Mouse (Mus musculus): ENCODE measurements around the gene Dnajc21. TPM values are rescaled to one million over a fixed set of nuclear protein-coding genes. Genes with fewer than 3 reads are reported as not detected.

The Dnajc21 gene
- polyA plus RNA-seq (2012; fragmentation: generic; extraction: Trizol), result 1 to 10 TPM; 2.3 to 5.5 TPM

DNA sequence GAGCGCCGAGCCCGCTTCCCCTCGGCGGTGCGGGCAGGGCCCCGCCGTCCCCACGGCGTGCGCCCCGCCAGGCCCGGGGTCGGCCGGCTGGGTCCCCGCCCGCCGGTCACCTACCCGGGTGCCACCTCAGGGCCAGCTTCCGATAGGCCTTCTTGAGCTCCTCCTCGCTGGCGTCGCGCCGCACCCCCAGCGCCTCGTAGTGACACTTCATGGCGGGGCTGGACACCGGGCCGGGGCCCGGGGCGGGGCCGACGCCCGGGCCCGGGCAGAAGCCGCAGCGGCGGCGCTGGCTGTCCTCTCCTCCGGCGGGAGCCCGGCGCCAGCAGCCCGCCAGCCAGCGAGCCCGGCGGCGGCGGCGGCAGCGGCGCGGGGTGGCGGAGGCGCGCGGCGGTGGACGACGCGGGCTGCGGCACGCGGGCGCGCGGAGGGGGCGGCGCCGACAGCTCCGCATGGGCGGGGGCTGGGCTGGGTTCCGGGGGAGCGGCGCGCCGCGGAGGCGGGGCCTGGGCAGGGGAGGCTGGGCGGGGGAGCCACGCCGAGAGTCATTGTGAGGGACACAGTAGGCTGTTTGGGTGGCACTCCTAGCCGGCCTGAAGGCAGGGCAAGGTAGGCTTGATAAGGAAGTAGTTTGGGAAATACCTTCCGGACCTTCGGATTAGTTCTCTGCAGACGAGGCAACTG is at the start of gene Dnajc21:
Gene Dnajc21 (minus strand): TSS at position 366 of the 681 bp plus-strand sequence.

DNA sequence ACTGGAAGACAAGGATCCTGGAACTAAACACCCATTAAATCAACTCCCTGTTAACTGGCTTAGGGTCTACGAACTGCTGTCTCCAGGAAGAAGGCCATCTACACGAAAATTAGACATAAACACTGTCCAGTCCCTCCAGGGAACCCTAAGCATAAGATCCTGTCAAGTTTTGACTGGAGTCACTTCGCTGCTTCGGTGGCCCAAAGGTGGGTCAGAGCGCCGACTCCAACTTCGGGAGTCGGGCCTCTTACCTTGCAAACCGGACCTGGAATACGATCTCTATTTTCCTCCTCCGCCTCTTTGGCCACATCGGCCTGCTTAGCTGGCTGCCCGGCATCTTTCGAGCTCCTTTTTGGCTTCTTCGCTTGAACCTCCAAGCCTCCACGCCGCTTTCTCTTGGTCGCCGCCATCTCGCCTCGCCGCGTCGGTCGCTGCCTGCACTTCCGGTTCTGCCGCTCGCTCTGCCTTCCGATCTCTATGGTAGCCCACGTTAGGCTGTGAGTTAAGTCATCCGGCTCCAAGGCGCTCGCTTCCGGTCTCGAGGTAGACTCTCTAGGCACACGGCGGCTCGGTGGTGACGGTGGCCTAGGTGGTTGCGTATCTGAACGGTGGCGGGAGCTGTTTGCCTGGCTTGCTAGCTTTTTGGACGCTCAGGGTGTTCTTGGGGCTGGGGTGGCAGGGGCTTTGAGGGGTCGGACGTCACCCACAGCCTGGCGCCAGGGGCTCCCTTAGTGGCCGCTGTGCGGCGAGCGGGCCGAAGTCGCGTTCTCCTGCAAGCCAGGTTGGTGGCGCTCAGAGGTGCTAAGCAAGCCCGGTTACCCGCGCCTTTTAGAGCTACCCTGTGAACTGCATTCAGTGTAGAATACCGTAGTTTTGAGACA is 15.4 kb upstream of the Dnajc21 start, which contains the start of the genes Brix1 and Rad1:
Gene Brix1 (minus strand): TSS at position 464 of the 881 bp plus-strand sequence.
Gene Rad1 (plus strand): TSS at position 535 of the 881 bp plus-strand sequence.

Other genes with a start within 250 kb of the Dnajc21 start
- not detected for gene Gm21973, start 145.1 kb downstream of the Dnajc21 start, polyA plus RNA-seq (2012; fragmentation: generic; extraction: Trizol)
- not detected for gene Agxt2, start 112.0 kb downstream of the Dnajc21 start, polyA plus RNA-seq (2012; fragmentation: generic; extraction: Trizol)
- gene Brix1, start 15.4 kb upstream of the Dnajc21 start, polyA plus RNA-seq (2012; fragmentation: generic; extraction: Trizol), result 1 to 10 TPM; 4.2 to 9.8 TPM
- 10 to 100 TPM in 1 of 2 experiments, 1 to 10 TPM in 1; 5.3 to 16.3 TPM for gene Rad1, start 15.5 kb upstream of the Dnajc21 start, polyA plus RNA-seq (2012; fragmentation: generic; extraction: Trizol)
- not detected for gene Ttc23l, start 88.2 kb upstream of the Dnajc21 start, polyA plus RNA-seq (2012; fragmentation: generic; extraction: Trizol)
- 10 to 100 TPM in 1 of 2 experiments, 1 to 10 TPM in 1; 3.5 to 20.9 TPM for gene Rai14, start 244.1 kb upstream of the Dnajc21 start, polyA plus RNA-seq (2012; fragmentation: generic; extraction: Trizol)